Mouse (Mus musculus) hindbrain, embryonic 11.5 days (tissue): Measurements from ENCODE around the gene Hspb2. TPM values are rescaled to one million over a fixed set of nuclear protein-coding genes. Genes with fewer than 3 reads are reported as not detected.
A peak's percentile ranks its signal among the peaks of the same experiment; 100 is the strongest.

Experiments
- ATAC-seq: fragments of 200-750 bp; cut with Nextera tagmentation; 2 replicates; pipeline ENCODE4 v1.8.0; 2017; ENCODE audit warnings: mild to moderate bottlenecking, moderate TSS enrichment, moderate library complexity; ENCODE audit not compliant: low FRiP score
- DNase-seq: peaks from one replicate; pipeline ENCODE4 v3.0.0-alpha.2; 2015; ENCODE audit warnings: low spot score
- H3K27ac ChIP-seq: fragments of 300-500 bp; sonication (generic); 2 replicates; pipeline ENCODE4 v1.5.1; 2014; ENCODE audit warnings: mild to moderate bottlenecking, low read depth, low read length
- H3K27me3 ChIP-seq: fragments of 300-500 bp; sonication (generic); 2 replicates; pipeline ENCODE4 v1.6.1; 2014; ENCODE audit warnings: mild to moderate bottlenecking, low read length, moderate library complexity, mixed read lengths; ENCODE audit not compliant: control insufficient read depth, insufficient read depth
- H3K36me3 ChIP-seq: fragments of 300-500 bp; sonication (generic); 2 replicates; pipeline ENCODE4 v1.6.1; 2014; ENCODE audit warnings: mild to moderate bottlenecking, low read length, moderate library complexity, mixed read lengths; ENCODE audit not compliant: control insufficient read depth, insufficient read depth
- H3K4me1 ChIP-seq: fragments of 300-500 bp; sonication (generic); replicated peaks from 2 replicates; pipeline ENCODE4 v1.6.1; 2014; ENCODE audit warnings: low read length, mixed read lengths; ENCODE audit not compliant: control insufficient read depth, insufficient read depth
- H3K4me2 ChIP-seq: fragments of 300-500 bp; sonication (generic); replicated peaks from 2 replicates; pipeline ENCODE4 v1.6.1; 2014; ENCODE audit warnings: mild to moderate bottlenecking, low read depth, low read length
- H3K4me3 ChIP-seq: fragments of 300-500 bp; sonication (generic); 2 replicates; pipeline ENCODE4 v1.5.1; 2014; ENCODE audit warnings: low read depth, low read length
- H3K9ac ChIP-seq: fragments of 300-500 bp; sonication (generic); 2 replicates; pipeline ENCODE4 v1.6.1; 2014; ENCODE audit warnings: low read depth, low read length
- H3K9me3 ChIP-seq: fragments of 300-500 bp; sonication (generic); 2 replicates; pipeline ENCODE4 v1.6.1; 2016; ENCODE audit warnings: low read length; ENCODE audit not compliant: control insufficient read depth
- WGBS: fragments of 180-500 bp; shearing (Covaris S2); extraction: QIAGEN DNeasy Blood & Tissue Kit; methylation state at CpG from one replicate; pipeline ENCODE4 v1.1.7; 2014; 5-methylcytosine and 5-hydroxymethylcytosine counted together
- polyA plus RNA-seq: library from polyadenylated mRNA; unstranded; fragments of >200 nt; fragmentation: Nextera tagmentation; extraction: Ambion mirVana; gene quantifications from 2 replicates; pipeline ENCODE4 v1.2.1, GENCODE M21; 2014

Hspb2 gene
- polyA plus RNA-seq, 1 experiment from 2014 or later = 1.9 TPM

- Histone ChIP-seq H3K36me3 (no peaks in the 10 kb centered on the region), H3K27ac (no peak overlapping the region), H3K4me1 (no peaks in the 10 kb centered on the region), H3K27me3 (no peaks in the 10 kb centered on the region), H3K4me3 (no peak overlapping the region), H3K4me2 (no peak overlapping the region), H3K9ac (no peak overlapping the region), H3K9me3 (no peaks in the 10 kb centered on the region)
- 72% methylated on average over 7 of the region's 7 CpGs for WGBS
- ATAC-seq (no peak), DNase-seq (no peak)
Measured at GRCm38 (mm10) chr9:50753947-50754346, 1.8 kb upstream of the Hspb2 start.

GRCm38 (mm10) chr9:50752784-50753615 is 846 bp upstream of the Hspb2 start:
- Histone ChIP-seq H3K9ac (no peak overlapping the region), H3K4me1 (no peaks in the 10 kb centered on the region), H3K27ac (no peak overlapping the region), H3K36me3 (no peaks in the 10 kb centered on the region), H3K9me3 (no peaks in the 10 kb centered on the region), H3K27me3 (no peaks in the 10 kb centered on the region), H3K4me3 (no peak overlapping the region), H3K4me2 (no peak overlapping the region)
- 73% methylated on average over 17 of the region's 17 CpGs for WGBS
- no peak for DNase-seq
- ATAC-seq = no peak

GRCm38 (mm10) chr9:50751323-50751722 is 831 bp downstream of the Hspb2 start, which contains the start of gene Cryab:
Cryab (plus strand) TSS chr9:50751325.
- Histone ChIP-seq H3K27ac (no peak within 1 kb of the TSS), H3K9me3 (no peaks in the 10 kb centered on the region), H3K36me3 (no peaks in the 10 kb centered on the region), H3K9ac (no peak within 1 kb of the TSS), H3K4me1 (0 out of 2 replicates have a peak, but pooled peaks cover 1% of the 10 kb centered on the region), H3K4me3 (no peak within 1 kb of the TSS), H3K4me2 (no peak within 1 kb of the TSS), H3K27me3 (no peaks in the 10 kb centered on the region)
- DNase-seq = no peak
- ATAC-seq = no peak
- WGBS = 73% methylated on average over 22 of the region's 22 CpGs

GRCm38 (mm10) chr9:50750706-50751105 is 1.4 kb downstream of the Hspb2 start:
- 79% methylated on average over 6 of the region's 6 CpGs for WGBS
- no peak overlapping the region for H3K9ac ChIP-seq
- H3K4me3 ChIP-seq = no peak overlapping the region
- H3K27me3 ChIP-seq = no peaks in the 10 kb centered on the region
- no peak overlapping the region for H3K27ac ChIP-seq
- H3K4me1 ChIP-seq = 0 out of 2 replicates have a peak, but pooled peaks cover 4% of the 10 kb centered on the region
- no peak overlapping the region for H3K4me2 ChIP-seq
- ATAC-seq (no peak), DNase-seq (no peak)
- no peaks in the 10 kb centered on the region for H3K9me3 ChIP-seq
- H3K36me3 ChIP-seq = no peaks in the 10 kb centered on the region

- DNase-seq (peak; percentile 36), ATAC-seq (no peak)
- H3K9ac ChIP-seq = peak within 1 kb of the TSS; percentile 45; the same call in 1 of the 2 replicates
- H3K9me3 ChIP-seq = no peaks in the 10 kb centered on the region
- 1% methylated on average over 19 of the region's 19 CpGs for whole genome bisulfite sequencing
- no peaks in the 10 kb centered on the region for H3K27me3 ChIP-seq
- 0 out of 2 replicates have a peak, but pooled peaks cover 4% of the 10 kb centered on the region for H3K4me1 ChIP-seq
- peak within 1 kb of the TSS; percentile 23 for H3K4me3 ChIP-seq
- H3K36me3 ChIP-seq = no peaks in the 10 kb centered on the region
- peak within 1 kb of the TSS; percentile 46 for H3K4me2 ChIP-seq
- no peak within 1 kb of the TSS for H3K27ac ChIP-seq
Measured at GRCm38 (mm10) chr9:50746214-50746677, 5.9 kb downstream of the Hspb2 start, which contains the start of gene 2310030G06Rik. 2310030G06Rik (minus strand) TSS chr9:50746536.

- WGBS = 13% methylated on average over 7 of the region's 7 CpGs
Measured at GRCm38 (mm10) chr9:50745806-50746205, 6.3 kb downstream of the Hspb2 start.

GRCm38 (mm10) chr9:50742744-50743143 is 9.4 kb downstream of the Hspb2 start:
- Histone ChIP-seq H3K36me3 (no peaks in the 10 kb centered on the region), H3K4me1 (0 out of 2 replicates have a peak, but pooled peaks cover 4% of the 10 kb centered on the region), H3K4me2 (no peak overlapping the region), H3K4me3 (no peak overlapping the region), H3K9me3 (no peaks in the 10 kb centered on the region), H3K9ac (no peak overlapping the region), H3K27ac (no peak overlapping the region), H3K27me3 (no peaks in the 10 kb centered on the region)
- DNase-seq (no peak), ATAC-seq (no peak)
- 73% methylated on average over 2 of the region's 2 CpGs for WGBS

More at GRCm38 (mm10) chr9:50745806-50746205, 6.3 kb downstream of the Hspb2 start:
- Histone ChIP-seq H3K27ac (no peak overlapping the region), H3K4me1 (0 out of 2 replicates have a peak, but pooled peaks cover 4% of the 10 kb centered on the region), H3K36me3 (no peaks in the 10 kb centered on the region), H3K9ac (peak overlapping the region; percentile 45; the same call in 1 of the 2 replicates), H3K27me3 (no peaks in the 10 kb centered on the region), H3K9me3 (no peaks in the 10 kb centered on the region), H3K4me2 (peak overlapping the region; percentile 46), H3K4me3 (peak overlapping the region; percentile 23)
- DNase-seq (no peak), ATAC-seq (no peak)

- 87% methylated on average over 3 of the region's 3 CpGs for WGBS
- Histone ChIP-seq H3K4me3 (no peak overlapping the region), H3K9me3 (no peaks in the 10 kb centered on the region), H3K27me3 (no peaks in the 10 kb centered on the region), H3K27ac (no peak overlapping the region), H3K4me2 (no peak overlapping the region), H3K9ac (no peak overlapping the region), H3K36me3 (no peaks in the 10 kb centered on the region), H3K4me1 (0 out of 2 replicates have a peak, but pooled peaks cover 4% of the 10 kb centered on the region)
- DNase-seq (no peak), ATAC-seq (no peak)
Measured at GRCm38 (mm10) chr9:50742261-50742660, 9.9 kb downstream of the Hspb2 start.
